Mouse (Mus musculus) frontal cortex, adult (tissue): ENCODE measurements around the gene Sh3pxd2a.

Source experiments
- ATAC-seq: cut with Nextera tagmentation; 2 replicates; pipeline ENCODE4 v1.9.2; 2017; ENCODE audit warnings: mild to moderate bottlenecking, moderate library complexity, mixed read lengths; ENCODE audit not compliant: low TSS enrichment

Gene Sh3pxd2a

DNA sequence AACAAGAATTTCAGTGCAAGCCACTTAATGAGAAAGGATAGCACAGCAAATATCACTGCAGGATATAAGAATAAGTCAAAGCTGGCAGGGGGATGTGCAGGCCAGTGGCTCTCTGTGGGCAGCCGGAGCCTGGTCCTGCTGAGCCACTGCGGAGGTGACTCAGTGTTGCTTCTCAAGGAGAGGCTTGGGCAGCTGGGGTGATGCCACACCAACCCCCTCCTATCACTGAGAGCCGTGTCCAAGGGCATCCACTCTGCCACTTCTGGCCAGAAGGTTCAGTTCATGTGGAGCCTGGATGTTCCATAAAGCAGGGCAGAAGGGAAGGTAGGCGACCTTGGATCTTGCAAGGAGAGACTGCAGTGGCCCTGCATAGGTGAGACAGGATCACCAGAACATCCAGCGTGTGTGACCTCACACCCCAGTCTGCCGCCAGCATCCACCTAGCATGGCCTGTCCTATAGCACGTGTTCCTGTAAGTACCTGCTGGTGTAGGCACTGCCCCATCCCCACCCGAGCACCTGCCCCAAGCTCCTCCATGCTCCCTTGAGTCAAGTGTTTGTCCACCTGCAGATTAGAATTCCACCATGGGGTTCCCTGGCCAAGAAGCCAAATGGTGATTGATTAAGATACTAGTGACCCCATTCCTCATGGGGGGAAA, 89.2 kb downstream of the Sh3pxd2a start:
- no peak for ATAC-seq

DNA sequence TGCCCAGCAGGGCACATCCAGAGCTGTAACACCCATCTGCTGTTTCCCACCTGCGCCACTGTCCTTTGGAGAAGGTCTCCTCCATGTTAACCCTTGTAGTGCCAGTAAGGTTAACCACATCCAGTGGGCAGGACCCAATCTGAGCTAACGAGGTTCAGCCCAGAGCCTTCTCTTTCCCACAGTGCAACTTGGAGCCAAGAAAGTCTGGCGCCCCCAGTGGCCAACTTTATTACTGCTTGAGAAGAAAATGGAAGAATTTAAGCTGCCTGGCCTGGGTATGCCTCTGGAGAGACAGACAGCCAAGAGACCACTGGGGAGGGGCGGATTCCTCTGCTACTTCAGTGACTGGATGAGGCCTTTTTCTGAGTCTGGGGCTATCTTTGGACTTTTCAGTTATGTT, 89.8 kb downstream of the Sh3pxd2a start:
- ATAC-seq: peak; percentile 73

DNA sequence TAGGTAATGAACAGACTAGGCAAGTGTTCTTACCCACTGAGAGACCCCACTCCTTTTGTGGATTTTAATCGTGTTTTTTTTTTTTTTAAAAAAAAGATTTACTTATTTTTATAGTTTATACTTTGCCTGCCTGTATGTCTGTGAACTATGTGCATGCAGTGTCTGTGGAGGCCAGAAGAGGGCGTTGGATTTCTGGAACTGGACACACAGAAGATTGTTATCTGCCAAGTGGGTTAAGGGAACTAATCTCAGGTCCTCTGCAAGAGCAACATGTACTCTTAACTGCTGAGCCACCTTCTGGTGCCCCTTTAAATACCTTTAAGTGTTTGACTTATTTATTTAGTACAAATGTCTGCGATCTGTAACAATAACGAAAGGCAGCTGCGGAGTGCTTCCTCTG, 92.2 kb downstream of the Sh3pxd2a start:
- ATAC-seq: no peak

DNA sequence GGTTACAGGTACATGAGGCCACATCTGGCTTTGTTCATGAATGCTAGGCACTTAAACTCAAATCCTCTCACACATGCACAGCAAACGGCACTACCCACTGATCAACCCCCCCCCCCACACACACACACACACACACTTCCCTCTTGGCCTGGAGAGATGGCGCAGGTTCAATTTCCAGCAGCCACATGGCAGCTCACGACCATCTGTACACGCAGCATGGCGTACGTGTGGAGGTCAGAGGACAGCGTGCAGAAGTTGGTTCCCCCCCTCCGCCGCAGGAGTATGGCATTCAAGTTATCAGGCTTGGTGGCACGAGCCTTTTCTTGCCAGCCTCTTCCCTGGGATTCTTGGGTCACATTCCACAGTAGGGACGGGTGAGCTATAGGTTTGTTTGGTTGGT, 92.7 kb downstream of the Sh3pxd2a start:
- no peak for ATAC-seq

DNA sequence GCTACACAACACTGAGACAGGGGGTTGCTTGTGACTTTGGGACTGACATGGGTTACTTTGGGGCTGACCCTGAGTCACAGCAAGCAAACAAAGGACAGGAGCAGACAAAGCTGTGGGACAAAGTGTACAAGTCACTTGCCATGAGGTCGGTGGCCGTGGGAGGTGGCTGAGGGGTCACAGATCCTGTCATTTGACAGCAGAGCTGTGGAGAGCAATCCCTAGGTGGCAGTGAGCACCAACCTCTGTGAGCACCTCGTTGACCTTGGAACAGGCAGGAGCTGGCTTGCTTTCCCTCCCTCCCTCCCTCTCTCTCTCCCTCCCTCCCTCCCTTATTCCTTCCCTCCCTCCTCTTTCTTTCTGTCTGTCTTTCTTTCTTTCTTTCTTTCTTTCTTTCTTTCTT, 95.2 kb downstream of the Sh3pxd2a start:
- ATAC-seq: no peak

DNA sequence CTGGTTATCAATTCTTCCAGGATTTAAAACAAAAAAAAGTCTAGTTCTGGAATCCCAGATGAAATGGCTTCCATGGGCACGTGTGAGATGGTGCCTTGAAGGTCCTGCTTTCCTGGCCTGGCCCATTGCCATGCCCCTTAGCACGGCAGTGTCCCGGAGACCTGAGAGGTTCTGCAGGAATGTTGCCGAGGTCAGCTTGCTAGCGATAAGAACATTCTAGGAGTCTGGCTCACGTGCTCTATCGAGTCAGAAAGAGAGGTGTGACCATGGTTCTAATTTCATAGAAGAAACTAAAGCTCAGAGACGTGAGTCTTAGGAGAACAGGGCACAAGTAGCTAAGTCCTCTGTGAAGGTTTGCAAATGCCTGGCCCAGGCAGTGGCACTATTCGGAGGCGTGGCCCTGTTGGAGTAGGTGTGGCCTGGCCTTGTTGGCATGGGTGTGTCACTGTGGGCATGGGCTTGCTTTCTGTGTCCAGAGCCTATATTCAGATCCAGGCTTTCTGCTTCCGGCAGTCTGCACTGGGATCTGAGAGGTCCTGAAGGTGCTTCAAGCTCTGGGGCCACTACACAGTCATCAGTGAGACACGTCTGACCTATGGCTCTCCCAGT, 96.8 kb downstream of the Sh3pxd2a start:
- no peak for ATAC-seq

DNA sequence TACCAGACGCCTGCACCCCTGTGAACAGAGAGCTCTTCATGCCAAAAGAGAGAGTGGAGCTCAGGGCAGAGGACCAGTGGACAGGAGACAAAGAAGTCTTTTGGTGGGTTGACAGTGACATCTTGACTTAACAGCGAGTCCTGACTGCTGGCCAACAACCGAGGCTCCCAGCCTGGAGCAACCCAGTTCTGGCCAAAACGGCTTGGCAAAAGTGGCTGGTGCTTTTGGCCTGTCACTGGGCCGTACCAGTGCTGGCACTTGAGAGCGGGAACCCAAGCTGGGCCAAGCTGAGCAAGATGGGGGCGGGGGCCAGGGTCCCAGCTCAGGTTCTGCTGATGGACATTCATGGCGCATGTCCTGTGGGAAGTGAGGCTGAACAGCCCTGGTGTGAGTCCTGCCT, 97.6 kb downstream of the Sh3pxd2a start:
- peak; percentile 27; the same call in 1 of the 2 replicates for ATAC-seq

DNA sequence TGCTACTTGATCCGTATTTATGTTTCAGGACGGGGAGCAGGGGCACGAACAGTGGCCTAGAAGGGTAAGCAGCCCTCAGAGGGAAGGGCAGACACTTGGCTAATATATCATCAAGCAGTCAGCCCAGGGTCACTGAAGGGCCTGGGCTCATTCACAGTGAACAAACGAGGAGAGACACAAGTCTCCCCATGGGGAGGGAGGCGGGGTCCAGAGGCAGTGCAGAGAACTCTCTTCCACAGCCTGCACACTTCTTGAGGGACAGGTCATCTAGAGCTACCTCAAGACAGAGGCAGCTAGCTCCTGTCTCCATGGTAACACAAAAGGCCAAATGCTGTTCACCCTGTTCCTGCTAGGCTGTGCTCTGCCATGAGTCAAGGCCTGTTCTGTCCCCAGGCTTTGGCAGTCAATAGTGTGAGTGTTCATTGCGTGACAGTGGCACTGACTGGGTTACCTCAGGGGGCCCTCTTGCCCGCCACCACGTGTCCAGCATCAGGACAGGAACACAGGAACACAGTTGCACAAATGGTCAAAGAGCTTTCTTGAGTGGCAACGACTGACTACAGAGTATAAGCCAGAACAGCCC, 101.0 kb downstream of the Sh3pxd2a start:
- no peak for ATAC-seq

DNA sequence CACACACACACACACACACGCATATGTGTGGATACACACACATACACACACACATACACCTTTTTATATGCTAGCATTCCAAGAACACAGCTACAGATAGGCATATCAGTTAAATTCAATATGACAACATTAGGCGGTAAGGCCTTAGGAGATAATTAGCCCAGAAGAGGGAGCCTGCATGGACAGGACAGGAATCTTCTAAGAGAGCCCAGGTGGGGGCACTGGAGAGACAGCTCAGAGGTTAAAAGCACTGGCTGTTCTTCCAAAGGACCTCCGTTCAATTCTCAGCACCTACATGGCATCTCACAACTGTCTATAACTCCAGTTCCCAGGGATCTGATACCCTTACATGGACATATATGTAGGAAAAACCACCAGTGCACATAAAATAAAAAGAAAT, 103.3 kb downstream of the Sh3pxd2a start:
- no peak for ATAC-seq

DNA sequence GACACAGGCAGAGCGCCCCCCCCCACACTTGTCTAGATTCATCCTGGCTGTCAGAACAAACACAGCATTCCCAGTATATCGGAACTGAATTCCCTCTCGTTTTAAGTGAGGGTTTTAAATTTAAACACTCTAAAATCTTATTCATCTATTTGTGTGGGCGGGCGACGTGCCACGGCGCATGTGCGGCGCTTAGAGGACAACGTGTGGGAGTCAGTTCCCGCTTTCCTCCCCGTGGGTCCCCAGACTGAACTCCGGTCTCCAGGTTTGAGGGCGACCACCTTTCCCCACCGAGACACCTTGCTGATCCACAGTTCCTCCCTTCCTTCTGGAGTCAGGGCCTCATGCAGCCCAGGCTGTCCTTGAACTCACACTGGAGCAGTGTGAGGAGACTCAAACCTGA, 104.2 kb downstream of the Sh3pxd2a start:
- ATAC-seq: no peak

DNA sequence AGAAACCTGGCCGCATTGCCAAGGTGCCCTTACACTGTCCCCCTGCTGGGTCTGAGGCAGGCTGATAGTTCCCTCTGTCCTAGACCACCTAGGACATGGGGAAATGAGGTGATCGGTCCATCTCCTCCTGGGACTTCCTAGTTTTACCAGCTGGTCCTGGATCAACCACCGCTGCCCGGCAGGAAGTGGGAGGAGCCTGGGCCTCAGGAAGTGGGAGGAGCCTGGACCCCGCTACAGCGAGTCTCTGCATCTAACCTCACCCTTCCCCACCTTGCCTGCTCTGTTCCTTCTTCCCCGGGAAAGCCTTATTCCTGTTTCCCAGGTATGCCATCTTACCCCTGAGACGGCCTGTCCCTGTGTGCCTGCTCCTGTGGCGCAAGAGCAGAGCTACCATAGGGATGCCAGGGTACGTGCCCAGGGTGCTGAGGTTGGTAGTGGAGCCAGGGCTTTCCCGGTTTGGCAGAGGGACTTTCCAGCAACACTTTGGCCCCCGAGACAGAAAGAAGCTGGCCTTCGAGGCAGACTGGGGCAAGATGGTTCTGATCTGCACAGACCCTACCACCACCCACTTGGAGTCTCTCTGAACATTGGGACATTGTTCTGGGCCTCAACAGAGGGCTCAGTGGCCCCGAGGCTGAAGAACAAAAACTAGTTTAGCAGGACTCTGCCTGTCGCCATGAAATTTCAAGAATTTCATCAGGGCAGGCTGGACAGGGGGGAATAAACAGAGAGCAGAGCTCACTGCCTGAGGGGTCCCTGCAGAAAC, 104.9 kb downstream of the Sh3pxd2a start:
- ATAC-seq: no peak

DNA sequence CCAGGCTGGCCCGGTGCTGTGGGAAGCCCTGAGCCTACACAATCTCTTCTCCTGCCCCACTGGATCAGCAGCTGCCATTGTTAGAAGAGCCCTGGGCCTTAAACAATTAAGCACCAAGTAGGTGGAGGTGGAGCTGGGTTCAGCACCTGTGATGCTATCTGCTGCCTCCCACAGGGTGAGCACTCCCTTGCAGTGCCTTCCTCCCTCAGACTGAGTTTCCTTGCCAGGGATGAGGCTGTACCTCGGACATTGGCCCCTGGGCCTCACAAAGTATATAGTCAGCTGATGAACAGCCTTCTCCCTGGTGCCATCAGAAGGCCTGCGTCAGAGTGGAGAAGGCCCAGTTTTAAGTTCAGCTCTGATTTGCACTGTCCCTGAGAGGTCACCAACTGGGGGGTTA, 106.9 kb downstream of the Sh3pxd2a start:
- ATAC-seq: no peak

DNA sequence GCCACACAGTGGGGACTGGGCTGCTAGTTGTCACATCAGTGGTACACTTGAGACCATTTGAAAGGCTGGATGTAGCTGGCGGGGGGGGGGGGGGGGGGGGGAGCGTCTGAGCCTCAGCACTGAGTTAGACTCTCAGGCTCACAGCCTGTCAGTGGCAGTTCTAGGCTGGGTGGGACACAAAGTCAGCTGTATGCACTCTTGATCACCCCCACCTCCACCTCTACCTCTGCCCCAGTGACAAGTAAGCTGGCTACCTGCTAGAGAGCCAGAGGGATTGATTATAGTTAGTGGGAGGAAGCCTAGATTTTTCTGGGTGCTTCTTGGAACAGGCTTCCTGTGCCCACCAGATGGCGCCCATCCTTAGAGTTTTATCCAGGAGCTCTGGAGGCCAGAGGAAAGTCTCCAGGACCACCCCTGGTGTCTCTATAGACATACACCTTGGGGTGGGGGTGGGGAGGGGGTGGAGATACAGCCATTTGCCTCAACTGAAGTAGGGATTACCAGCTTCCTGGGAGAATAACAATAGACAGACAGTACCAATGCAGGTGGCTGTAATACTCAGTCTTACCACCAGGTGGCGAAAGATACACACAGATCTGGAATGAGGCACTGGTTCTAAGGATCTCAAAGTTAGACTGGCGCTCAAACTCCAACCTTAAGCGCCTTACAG, 107.9 kb downstream of the Sh3pxd2a start:
- peak; percentile 86 for ATAC-seq

DNA sequence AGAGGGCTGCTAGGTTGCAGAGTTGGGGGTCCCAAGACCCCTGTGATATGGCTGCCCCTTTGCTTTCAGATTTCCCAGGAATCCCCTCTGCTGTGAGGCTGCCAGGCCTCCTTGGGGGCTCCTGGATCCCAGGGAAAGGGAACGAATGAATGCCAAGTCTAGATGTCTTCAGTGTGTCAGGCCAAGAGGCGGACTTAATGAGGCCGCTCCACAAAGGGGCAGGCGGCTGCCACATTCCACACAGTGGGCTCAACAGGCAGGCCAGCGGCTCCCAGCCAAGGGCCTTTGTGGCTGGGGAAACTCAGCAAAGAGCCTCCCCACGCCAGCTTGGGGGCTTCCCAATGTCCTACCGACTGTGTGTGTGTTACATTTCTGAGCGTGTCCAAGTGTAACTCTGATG, 109.7 kb downstream of the Sh3pxd2a start:
- no peak for ATAC-seq

DNA sequence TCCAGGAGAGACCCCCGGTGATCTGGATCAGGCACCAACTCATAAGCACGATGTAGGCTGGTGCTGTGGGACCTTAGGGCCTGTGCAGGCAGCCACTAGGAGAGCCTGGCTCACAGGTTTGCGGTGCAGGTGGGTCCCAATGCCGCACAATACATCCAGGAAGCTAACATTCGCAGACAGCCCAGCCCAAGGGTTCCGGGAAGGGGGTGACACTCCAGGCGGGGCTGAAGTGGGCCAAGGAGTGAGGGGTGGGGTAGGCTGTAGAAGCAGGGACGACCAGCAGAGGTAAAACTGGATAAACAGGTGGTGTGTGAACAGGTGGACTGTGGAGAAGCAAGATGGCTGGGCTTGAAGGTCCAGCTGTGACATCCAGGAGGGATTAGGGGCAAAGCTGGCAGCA, 115.2 kb downstream of the Sh3pxd2a start:
- no peak for ATAC-seq

DNA sequence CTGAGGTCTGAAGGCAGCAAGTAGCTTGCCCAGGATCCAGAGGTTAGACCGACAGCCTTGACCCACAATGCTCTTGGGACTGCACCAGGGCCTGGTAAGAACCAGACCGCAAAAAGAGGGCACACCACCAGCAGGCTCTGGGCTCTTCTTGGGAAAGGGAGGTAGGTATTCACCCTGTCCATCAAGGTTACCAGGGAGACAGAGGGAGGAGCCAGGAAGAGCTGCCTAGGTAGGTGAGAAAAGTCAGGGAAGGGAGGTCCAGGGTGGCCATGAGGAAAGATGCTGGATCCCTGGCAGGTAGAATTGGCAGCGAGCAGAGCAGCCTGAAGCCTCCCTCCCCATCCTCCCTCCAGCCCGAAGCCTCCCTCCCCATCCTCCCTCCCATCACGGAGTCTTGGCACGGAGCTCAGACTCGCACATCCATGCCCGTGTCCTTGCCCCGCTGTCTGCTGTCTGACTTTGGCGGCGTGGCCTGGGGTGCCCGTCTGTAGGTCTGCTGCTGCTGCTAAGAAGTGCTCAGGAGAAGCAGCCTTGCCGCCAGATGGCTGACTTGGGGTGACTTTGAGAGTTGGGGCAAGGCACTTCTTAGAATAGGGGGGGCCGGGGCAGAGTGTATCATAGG, 115.7 kb downstream of the Sh3pxd2a start:
- ATAC-seq: no peak

DNA sequence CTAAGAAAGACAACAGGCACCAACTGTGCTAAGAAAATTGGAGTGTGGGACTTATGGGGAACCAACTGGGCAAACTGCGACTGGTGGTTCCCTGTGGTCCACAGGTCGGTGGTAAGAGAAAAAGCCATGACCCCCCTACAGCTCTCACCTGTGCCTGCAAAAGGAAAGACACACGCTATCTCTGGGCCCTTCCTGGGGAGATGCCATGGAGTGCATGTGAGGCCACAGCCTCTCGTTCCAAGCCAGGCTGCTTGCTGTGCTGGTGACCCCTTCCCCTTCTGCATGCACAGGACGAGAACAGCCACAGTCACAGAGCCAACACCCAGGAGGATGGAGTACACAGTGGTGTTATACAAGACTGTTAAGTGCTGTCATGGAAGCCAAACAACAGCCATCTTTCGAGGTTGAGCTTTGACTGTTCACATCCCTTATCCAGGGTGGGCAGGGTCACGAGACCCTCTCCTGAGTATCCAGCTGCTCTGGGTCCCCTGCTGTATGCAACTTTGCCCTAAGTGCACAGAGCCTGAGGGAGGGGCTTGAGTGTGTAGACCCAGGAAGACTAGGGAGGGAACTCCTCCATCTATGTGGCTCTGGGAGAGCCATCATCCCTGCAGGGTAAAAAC, 117.1 kb downstream of the Sh3pxd2a start:
- ATAC-seq: no peak

DNA sequence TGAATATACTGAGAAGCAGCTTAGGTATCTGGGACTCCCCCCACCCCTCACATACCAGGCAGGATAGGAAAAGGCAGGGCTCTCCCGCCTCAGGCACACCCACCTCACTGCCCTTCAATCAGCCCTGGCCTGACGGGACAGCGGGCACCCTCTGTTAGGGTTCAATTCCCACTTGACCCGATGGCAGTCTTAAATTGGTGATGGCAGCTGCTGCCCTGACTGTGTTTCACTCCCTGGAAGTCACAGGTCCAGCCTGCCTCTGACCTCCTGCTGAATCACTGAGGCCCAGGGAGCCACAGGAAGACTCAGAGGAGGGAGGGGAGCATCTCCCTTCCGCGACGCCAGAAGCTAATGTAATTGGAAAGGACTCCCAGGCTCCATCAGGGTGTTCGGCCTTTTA, 117.6 kb downstream of the Sh3pxd2a start:
- no peak for ATAC-seq

DNA sequence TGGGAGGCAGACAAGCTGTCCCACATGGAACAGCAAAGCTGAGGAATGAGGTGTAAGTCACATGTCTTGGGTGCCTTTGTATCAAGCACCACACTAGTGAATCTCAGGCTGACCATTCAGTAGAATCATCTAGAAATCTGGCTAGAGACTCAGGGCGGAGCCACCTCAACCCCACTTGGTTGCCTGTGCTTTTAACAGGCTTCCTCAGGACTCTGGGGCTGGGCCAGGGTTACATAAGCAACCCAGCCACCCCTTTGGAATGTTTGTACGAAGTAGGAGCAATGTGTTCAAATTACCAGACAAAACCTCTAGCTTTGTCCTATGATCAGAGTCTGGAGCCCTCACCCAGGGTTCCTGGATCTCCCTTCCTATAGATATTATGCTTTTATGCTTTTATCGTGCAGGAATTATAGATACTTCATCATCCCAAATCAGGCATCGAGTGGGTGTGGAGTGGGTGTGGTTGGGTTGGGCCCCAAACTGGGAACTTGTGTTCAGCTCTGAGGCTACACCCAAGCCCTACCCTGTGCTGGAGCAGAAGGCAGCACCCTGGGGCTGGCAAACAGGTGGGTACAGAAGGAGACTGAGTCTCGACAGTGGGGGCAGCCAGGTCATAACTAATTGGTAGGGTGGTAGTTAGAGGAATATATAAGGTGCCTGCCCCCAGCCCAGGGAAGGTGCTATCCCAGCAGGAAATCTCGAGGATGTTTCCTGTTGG, 118.2 kb downstream of the Sh3pxd2a start:
- no peak for ATAC-seq

DNA sequence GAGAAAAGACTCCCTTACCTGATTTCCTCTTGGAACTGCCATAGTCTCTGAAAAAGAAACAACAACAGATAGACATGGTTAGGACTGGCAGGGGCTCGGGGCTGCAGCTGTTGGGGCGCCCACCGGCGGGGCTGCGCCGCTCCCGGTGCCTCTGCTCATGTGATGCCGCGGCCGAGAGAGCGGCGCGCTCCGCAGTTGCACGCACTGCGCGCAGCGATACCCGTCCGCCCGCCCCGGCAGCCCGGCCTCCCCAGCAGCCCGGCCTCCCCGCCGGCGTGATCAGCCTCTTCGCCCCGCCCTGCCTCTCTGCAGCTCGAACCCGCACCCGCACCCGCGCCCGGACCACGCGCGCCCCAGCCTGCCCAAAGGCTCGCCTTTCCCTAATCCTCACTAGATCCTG, 120.8 kb downstream of the Sh3pxd2a start:
- peak; percentile 80 for ATAC-seq

DNA sequence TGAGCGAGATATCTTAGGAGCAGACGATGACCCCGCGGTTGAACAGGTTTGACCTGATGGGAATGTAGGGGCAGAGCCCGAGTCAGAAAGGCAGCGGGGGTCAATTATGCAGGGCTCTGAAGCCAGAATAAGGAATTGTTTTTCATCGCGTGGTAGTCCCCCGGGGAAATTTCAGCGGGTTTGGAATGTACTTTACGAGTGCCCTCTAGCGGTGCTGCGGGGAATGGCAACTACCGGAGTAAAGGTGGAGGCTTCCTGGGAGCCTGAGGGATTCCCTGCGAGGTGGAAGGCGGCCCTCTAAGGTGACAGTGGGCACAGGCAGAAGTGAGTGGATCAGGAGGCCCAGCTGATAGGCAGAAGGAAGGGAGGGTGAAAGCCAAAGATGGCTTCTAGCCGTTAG, 125.0 kb downstream of the Sh3pxd2a start:
- 0 out of 2 replicates have a peak, but pooled peaks have one; percentile 5 for ATAC-seq
